Mouse (Mus musculus): ENCODE data around the gene Nlgn1. TPM values are rescaled to one million over a fixed set of nuclear protein-coding genes. Genes with fewer than 3 reads are reported as not detected.
"Not testable (repeated sequence)": the region's sequence is repeated elsewhere in the genome, so short reads cannot be mapped to it uniquely, and the experiment has no call there.

Gene Nlgn1
- total and polyA plus RNA-seq, 3 experiments = 0.11 to 1.1 (median 0.35) TPM

DNA sequence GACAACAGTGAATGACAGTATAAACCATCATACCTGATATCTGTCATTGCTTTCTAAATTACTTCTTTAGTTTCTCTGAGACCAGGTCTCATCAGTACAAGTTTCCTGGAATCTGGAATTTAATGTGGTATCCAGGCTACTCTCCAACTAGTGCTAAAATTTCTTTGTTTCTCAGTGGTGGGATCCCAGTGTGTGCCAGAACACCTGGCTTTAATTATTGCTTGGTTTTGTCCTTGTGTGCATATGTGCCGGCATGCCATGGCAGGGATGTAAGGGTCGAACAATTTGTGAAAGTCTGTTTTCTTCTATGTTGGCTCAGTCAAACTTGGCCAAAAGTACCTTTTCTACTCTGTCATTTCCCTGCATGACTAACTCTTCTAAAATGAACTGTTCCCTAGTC is 703.1 kb downstream of the Nlgn1 start:
- no peak for DNase-seq

GRCm38 (mm10) chr3:25606597-25606996 is 725.7 kb downstream of the Nlgn1 start:
- no peak for DNase-seq

DNA sequence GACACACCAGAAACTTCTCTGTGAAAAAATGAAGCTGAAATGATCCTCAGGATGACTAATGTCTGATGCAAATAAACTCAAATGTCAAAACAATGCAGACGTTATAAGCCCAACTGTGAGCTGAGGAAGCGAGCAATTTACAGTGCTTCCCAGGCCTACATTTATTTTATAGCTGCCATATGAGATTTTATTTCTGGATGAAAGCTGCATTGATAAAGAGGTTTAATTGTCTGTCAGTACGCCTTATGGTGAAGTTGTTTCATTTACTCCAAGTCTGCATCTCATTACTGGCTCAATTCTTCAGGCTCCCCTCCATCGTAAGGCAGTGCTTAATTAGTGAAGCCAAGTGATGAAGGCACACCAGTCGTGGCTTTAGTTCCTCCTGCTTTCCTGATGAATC is 734.7 kb downstream of the Nlgn1 start:
- no peak for DNase-seq

GRCm38 (mm10) chr3:25575526-25575925 is 756.7 kb downstream of the Nlgn1 start:
- DNase-seq = no peak

- no peak for DNase-seq
These were observed 757.4 kb downstream of the Nlgn1 start for GRCm38 (mm10) chr3:25574840-25575239.

GRCm38 (mm10) chr3:25558513-25558912 is 773.7 kb downstream of the Nlgn1 start:
- DNase-seq = not testable (repeated sequence)

- DNase-seq = not testable (repeated sequence)
These were observed 783.2 kb downstream of the Nlgn1 start for GRCm38 (mm10) chr3:25549097-25549496.

DNA sequence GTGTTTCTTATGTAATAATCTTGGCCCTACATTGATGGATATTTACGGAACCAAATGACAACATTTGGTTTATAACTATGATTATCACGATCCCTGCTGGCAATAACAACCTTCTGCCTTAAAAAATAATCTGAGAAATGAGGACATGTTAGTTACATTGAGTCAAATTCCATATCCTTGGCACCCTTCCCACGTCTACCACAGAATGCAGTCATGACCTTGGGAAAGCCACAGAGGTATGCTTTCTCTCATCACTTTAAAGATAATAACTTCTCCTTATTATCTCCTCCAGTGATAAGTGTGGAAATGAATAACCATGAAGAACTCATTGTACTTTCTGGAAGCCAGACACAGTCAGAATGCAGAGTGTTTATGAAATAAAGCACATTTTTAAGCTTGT is 808.0 kb downstream of the Nlgn1 start:
- peak; percentile 5 for DNase-seq

DNA sequence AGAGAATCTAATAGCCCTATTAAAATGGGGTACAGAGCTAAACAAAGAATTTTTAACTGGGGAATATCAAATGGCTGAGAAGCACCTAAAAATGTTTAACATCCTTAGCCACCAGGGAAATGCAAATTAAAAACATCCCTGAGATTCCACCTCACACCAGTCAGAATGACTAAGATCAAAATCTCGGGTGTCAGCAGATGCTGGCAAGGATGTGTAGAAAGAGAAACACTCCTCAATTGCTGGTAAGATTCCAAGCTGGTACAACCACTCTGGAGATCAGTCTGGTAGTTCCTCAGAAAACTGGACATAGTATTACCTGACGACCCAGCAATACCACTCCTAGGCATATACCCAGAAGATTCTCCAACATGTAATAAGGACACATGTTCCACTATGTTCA is 869.2 kb downstream of the Nlgn1 start:
- no peak for DNase-seq

DNA sequence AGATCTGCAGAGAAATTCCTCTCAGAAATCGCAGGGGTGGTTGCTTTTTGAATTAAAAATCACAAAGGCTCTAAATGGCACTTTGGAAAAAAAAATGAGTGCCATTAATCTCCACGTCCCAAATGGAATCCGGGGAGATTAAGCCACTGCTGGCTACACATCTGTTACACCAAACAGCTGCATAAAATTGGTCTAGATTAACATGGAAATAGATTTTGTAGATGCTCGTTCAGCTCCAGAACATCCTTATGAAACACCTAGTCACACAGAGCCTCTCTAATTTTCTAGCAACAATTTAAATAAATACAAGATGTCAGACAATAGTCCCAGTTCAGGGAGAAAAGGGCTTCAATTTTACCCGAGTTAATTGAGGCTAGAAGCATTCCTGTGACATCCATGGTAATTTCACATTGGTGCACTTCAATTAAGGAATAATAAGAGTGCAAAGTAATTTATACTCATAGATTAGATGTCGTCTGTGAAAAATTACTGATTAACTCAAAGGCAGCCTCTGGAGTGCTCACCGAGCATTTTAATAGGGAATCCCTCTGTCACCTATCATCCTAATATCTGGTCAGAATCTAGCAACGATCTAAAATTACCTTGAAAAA is 875.9 kb downstream of the Nlgn1 start:
- no peak for DNase-seq

GRCm38 (mm10) chr3:25452314-25452713 is 879.9 kb downstream of the Nlgn1 start:
- no peak for DNase-seq

DNA sequence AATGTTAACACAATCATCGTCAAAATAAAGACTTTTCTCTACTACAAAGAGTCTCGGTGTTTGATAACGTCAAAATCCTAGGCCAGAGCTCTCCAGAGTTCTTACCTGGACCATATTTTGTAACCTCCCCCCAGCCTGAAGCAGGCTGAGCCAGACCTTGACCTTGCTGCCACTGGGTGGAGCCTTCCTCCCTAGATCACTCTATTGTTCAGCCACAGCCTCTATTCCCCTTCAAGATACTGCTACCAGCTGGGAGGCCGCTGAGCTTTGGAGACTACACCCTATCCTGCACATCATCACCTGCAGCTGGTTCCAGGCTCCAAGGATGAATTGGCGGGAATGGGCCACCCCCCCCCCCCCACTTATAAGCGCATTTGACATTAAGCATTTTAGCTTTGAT is 881.8 kb downstream of the Nlgn1 start:
- no peak for DNase-seq

- no peak for DNase-seq
These were observed 882.9 kb downstream of the Nlgn1 start for GRCm38 (mm10) chr3:25449356-25449755.

- DNase-seq = no peak
These were observed 885.1 kb downstream of the Nlgn1 start for GRCm38 (mm10) chr3:25447181-25447580.

GRCm38 (mm10) chr3:25443657-25444056 is 888.6 kb downstream of the Nlgn1 start:
- DNase-seq = no peak

DNA sequence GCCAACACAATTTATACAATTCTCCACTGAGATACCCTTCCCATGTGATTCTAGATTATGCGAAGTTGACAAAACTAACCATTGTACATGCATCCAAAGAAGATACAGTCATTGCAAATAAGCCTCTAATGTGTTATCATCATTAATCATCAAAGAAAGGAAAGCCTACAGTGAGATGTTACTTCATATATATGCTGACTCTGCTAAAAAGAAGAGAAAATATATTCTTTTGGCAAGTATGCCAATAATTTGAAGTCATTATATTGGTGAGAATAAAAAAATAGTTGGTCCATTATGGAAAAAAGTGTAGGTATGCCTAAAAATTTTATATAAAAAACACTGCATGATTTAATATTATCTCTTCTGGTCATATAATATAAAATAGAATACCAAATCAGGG is 889.6 kb downstream of the Nlgn1 start:
- no peak for DNase-seq

GRCm38 (mm10) chr3:25426931-25427330 is 905.3 kb downstream of the Nlgn1 start:
- no peak for DNase-seq

DNA sequence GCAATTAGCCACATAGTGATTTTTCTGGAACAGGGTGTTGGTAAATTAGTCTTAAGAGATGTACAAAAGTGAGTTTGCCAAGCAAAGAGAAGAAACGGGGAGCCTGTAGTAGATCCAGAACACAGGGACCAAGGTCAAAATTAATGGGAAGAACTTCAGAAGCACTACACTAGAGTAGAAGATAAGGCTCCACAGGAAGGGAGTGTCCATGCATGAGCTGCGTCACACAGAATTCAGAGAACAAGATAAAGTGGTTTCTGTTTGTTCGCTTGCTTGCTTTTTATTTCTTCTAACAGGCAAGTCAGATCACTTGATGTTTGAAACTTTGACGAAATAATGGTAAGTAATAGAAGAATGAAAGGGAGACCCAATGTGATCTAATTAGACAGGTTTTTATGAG is 920.3 kb downstream of the Nlgn1 start:
- no peak for DNase-seq
